Mouse (Mus musculus) embryo, embryonic 11 days (tissue): ENCODE measurements at regions not wholly inside any gene's neighbourhood (a gene's known extent, or its start where the extent isn't known, plus 50 kb on each side); places are given as distances from the start of the nearest gene placed in this dataset.

Experiments
- DNase-seq: peaks from one replicate; pipeline ENCODE4 v3.0.0-alpha.2; 2015

GRCm38 (mm10) chr14:24886896-24887421, 400.0 kb downstream of the Rps24 start:
- DNase-seq = no peak

- DNase-seq = no peak
Observed at GRCm38 (mm10) chr14:24890856-24891255, 403.9 kb downstream of the Rps24 start.

- DNase-seq = no peak
Observed at GRCm38 (mm10) chr14:24895196-24895595, 408.3 kb downstream of the Rps24 start.

GRCm38 (mm10) chr14:24896681-24897080, 409.8 kb downstream of the Rps24 start:
- no peak for DNase-seq

GRCm38 (mm10) chr14:24900501-24901179, 413.7 kb downstream of the Rps24 start:
- peak; percentile 81 for DNase-seq

GRCm38 (mm10) chr14:24901726-24902125, 414.8 kb downstream of the Rps24 start:
- DNase-seq = no peak

- peak; percentile 41 for DNase-seq
Observed at GRCm38 (mm10) chr14:24902870-24903269, 415.9 kb downstream of the Rps24 start.

GRCm38 (mm10) chr14:24904712-24905111, 417.8 kb downstream of the Rps24 start:
- DNase-seq = no peak

GRCm38 (mm10) chr14:24906916-24907315, 420.0 kb downstream of the Rps24 start:
- DNase-seq = no peak

- DNase-seq = no peak
Observed at GRCm38 (mm10) chr14:24908377-24908776, 421.5 kb downstream of the Rps24 start.

- no peak for DNase-seq
Observed at GRCm38 (mm10) chr14:24911621-24912020, 424.7 kb downstream of the Rps24 start.

GRCm38 (mm10) chr14:24919056-24919455, 432.1 kb downstream of the Rps24 start:
- DNase-seq = no peak

- DNase-seq = no peak
Observed at GRCm38 (mm10) chr14:24922006-24922405, 435.1 kb downstream of the Rps24 start.

- no peak for DNase-seq
Observed at GRCm38 (mm10) chr14:24924561-24924960, 437.6 kb downstream of the Rps24 start.

GRCm38 (mm10) chr14:24926086-24927048, 439.4 kb downstream of the Rps24 start:
- DNase-seq = no peak

- no peak for DNase-seq
Observed at GRCm38 (mm10) chr14:24928726-24929125, 441.8 kb downstream of the Rps24 start.

GRCm38 (mm10) chr14:24930251-24930650, 443.3 kb downstream of the Rps24 start:
- DNase-seq = peak; percentile 38

- DNase-seq = no peak
Observed at GRCm38 (mm10) chr14:24937876-24938275, 451.0 kb downstream of the Rps24 start.

- DNase-seq = no peak
Observed at GRCm38 (mm10) chr14:24939068-24939467, 452.1 kb downstream of the Rps24 start.

GRCm38 (mm10) chr14:24939476-24940200, 452.7 kb downstream of the Rps24 start:
- no peak for DNase-seq

GRCm38 (mm10) chr14:24945716-24946115, 458.8 kb downstream of the Rps24 start:
- DNase-seq = peak; percentile 35

GRCm38 (mm10) chr14:24947084-24947483, 460.2 kb downstream of the Rps24 start:
- DNase-seq = no peak

GRCm38 (mm10) chr14:24955891-24956410, 469.0 kb downstream of the Rps24 start:
- no peak for DNase-seq
